Mouse (Mus musculus): ENCODE results near the gene Nol4l.

- no peak for TF ChIP-seq MAZ (IDR thresholded peaks at IDR 0.05; ENCODE audit: low read depth, low read length)
- no peak for TF ChIP-seq ELF1 (IDR thresholded peaks at IDR 0.05; ENCODE audit: low read depth, low read length)
- no peak for TF ChIP-seq BHLHE40 (IDR thresholded peaks at IDR 0.05; ENCODE audit: borderline replicate concordance, low read depth, low read length)
- TF ChIP-seq TCF12 (IDR thresholded peaks at IDR 0.05; ENCODE audit: low read depth, low read length) = no peak
- TF ChIP-seq MEF2A (IDR thresholded peaks at IDR 0.05; ENCODE audit: extremely low read depth, insufficient replicate concordance, low read depth, low read length, poor library complexity, severe bottlenecking) = no peak
- no peak for TF ChIP-seq NRF1 (IDR thresholded peaks at IDR 0.05; ENCODE audit: insufficient read depth, low read depth, low read length, poor library complexity, severe bottlenecking)
- TF ChIP-seq CTCF (IDR thresholded peaks at IDR 0.05 in 2 of 3, conservative IDR thresholded peaks at IDR 0.05 in 1 of 3; ENCODE audit: control insufficient read depth in 1 of 3, insufficient read depth in 1 of 3, low read depth in 2 of 3, low read length in 3 of 3, poor library complexity in 1 of 3, severe bottlenecking in 1 of 3) = no peak
- TF ChIP-seq POLR2A (IDR thresholded peaks at IDR 0.05; ENCODE audit: control insufficient read depth in 1 of 2, insufficient read depth in 1 of 2, low read depth in 1 of 2, low read length in 2 of 2, poor library complexity in 1 of 2) = no peak
- TF ChIP-seq EP300 (IDR thresholded peaks at IDR 0.05; ENCODE audit: low read depth in 1 of 2, low read length in 2 of 2) = no peak
- TF ChIP-seq NELFE (IDR thresholded peaks at IDR 0.05; ENCODE audit: low read depth, low read length) = no peak
Observed at GRCm38 (mm10) chr2:153469764-153470163, 60.0 kb downstream of the Nol4l start.

Measured in MEL (cell line).